Mouse (Mus musculus) adrenal gland, postnatal 14 days (tissue): Measurements from ENCODE around the gene Rora. TPM values are rescaled to one million over a fixed set of nuclear protein-coding genes. Genes with fewer than 3 reads are reported as not detected.
A peak's percentile ranks its signal among the peaks of the same experiment; 100 is the strongest.

Experiments
- DNase-seq: peaks from one replicate; pipeline ENCODE4 v3.0.0; 2021; ENCODE audit warnings: mixed read lengths
- total RNA-seq: library from RNA; stranded (reverse); gene quantifications from 2 replicates; pipeline ENCODE4 v1.2.3, GENCODE M21; 2021

Gene Rora
- total RNA-seq, 1 experiment from 2014 or later = 56.5 TPM

GRCm38 (mm10) chr9:69242538-69242937 is 589.0 kb downstream of the Rora start:
- peak; percentile 19 for DNase-seq

- no peak for DNase-seq
These were observed 590.0 kb downstream of the Rora start for GRCm38 (mm10) chr9:69243626-69244025.

GRCm38 (mm10) chr9:69246225-69246624 is 592.6 kb downstream of the Rora start:
- DNase-seq = no peak

GRCm38 (mm10) chr9:69249586-69249985 is 596.0 kb downstream of the Rora start:
- no peak for DNase-seq

GRCm38 (mm10) chr9:69250326-69250725 is 596.7 kb downstream of the Rora start:
- DNase-seq = no peak

GRCm38 (mm10) chr9:69258506-69258905 is 604.9 kb downstream of the Rora start:
- DNase-seq = no peak

GRCm38 (mm10) chr9:69259382-69259781 is 605.8 kb downstream of the Rora start:
- peak; percentile 94 for DNase-seq

GRCm38 (mm10) chr9:69265151-69265550 is 611.6 kb downstream of the Rora start:
- DNase-seq = no peak

GRCm38 (mm10) chr9:69270374-69270773 is 616.8 kb downstream of the Rora start:
- DNase-seq = no peak

GRCm38 (mm10) chr9:69270931-69271330 is 617.3 kb downstream of the Rora start:
- DNase-seq = no peak

- DNase-seq = no peak
These were observed 619.3 kb downstream of the Rora start for GRCm38 (mm10) chr9:69272884-69273283.

GRCm38 (mm10) chr9:69274766-69275485 is 621.3 kb downstream of the Rora start:
- no peak for DNase-seq

- DNase-seq = no peak
These were observed 623.7 kb downstream of the Rora start for GRCm38 (mm10) chr9:69277256-69277655.

- DNase-seq = no peak
These were observed 631.4 kb downstream of the Rora start for GRCm38 (mm10) chr9:69285011-69285410.

GRCm38 (mm10) chr9:69288113-69288512 is 634.5 kb downstream of the Rora start:
- DNase-seq = no peak

GRCm38 (mm10) chr9:69288586-69288985 is 635.0 kb downstream of the Rora start:
- no peak for DNase-seq

GRCm38 (mm10) chr9:69289056-69290017 is 635.8 kb downstream of the Rora start:
- peak; percentile 93 for DNase-seq

- peak; percentile 63 for DNase-seq
These were observed 636.7 kb downstream of the Rora start for GRCm38 (mm10) chr9:69290018-69290880.

GRCm38 (mm10) chr9:69290881-69291450 is 637.4 kb downstream of the Rora start:
- DNase-seq = peak; percentile 65

- no peak for DNase-seq
These were observed 637.9 kb downstream of the Rora start for GRCm38 (mm10) chr9:69291451-69291850.

GRCm38 (mm10) chr9:69292353-69292752 is 638.8 kb downstream of the Rora start:
- DNase-seq = no peak
